Mouse (Mus musculus) neural tube, embryonic 15.5 days (tissue): ENCODE measurements around the gene Dusp22. TPM values are rescaled to one million over a fixed set of nuclear protein-coding genes. Genes with fewer than 3 reads are reported as not detected.
A peak's percentile ranks its signal among the peaks of the same experiment; 100 is the strongest.

Experiments used
- ATAC-seq: fragments of 200-750 bp; cut with Nextera tagmentation; 2 replicates; pipeline ENCODE4 v1.8.0; 2017; ENCODE audit warnings: mild to moderate bottlenecking, moderate TSS enrichment, moderate library complexity; ENCODE audit not compliant: low FRiP score
- H3K27ac ChIP-seq: fragments of 300-500 bp; sonication (generic); replicated peaks from 2 replicates; pipeline ENCODE4 v1.5.1; 2015; ENCODE audit warnings: mild to moderate bottlenecking, inconsistent platforms
- H3K27me3 ChIP-seq: fragments of 300-500 bp; sonication (generic); replicated peaks from 2 replicates; pipeline ENCODE4 v1.6.1; 2015; ENCODE audit warnings: inconsistent platforms
- H3K36me3 ChIP-seq: fragments of 300-500 bp; sonication (generic); 2 replicates; pipeline ENCODE4 v1.6.1; 2015; ENCODE audit warnings: inconsistent platforms
- H3K4me1 ChIP-seq: fragments of 300-500 bp; sonication (generic); 2 replicates; pipeline ENCODE4 v1.6.1; 2015; ENCODE audit warnings: inconsistent platforms
- H3K4me2 ChIP-seq: fragments of 300-500 bp; sonication (generic); 2 replicates; pipeline ENCODE4 v1.6.1; 2015; ENCODE audit warnings: inconsistent platforms, mild to moderate bottlenecking, moderate library complexity
- H3K4me3 ChIP-seq: fragments of 300-500 bp; sonication (generic); replicated peaks from 2 replicates; pipeline ENCODE4 v1.5.1; 2015; ENCODE audit warnings: mild to moderate bottlenecking, inconsistent platforms
- H3K9ac ChIP-seq: fragments of 300-500 bp; sonication (generic); replicated peaks from 2 replicates; pipeline ENCODE4 v1.6.1; 2015; ENCODE audit warnings: mild to moderate bottlenecking, inconsistent platforms
- H3K9me3 ChIP-seq: fragments of 300-500 bp; sonication (generic); replicated peaks from 2 replicates; pipeline ENCODE4 v1.6.1; 2016; ENCODE audit warnings: inconsistent platforms
- WGBS: fragments of 180-500 bp; shearing (Covaris S2); methylation state at CpG from one replicate; pipeline ENCODE4 v1.1.7; 2015; ENCODE audit warnings: mixed read lengths; 5-methylcytosine and 5-hydroxymethylcytosine counted together
- polyA plus RNA-seq: library from polyadenylated mRNA; unstranded; fragments of >200 nt; fragmentation: Nextera tagmentation; extraction: Ambion mirVana; gene quantifications from 2 replicates; pipeline ENCODE4 v1.2.1, GENCODE M21; 2015

The Dusp22 gene
- polyA plus RNA-seq, 1 experiment from 2014 or later = 35.6 TPM

DNA sequence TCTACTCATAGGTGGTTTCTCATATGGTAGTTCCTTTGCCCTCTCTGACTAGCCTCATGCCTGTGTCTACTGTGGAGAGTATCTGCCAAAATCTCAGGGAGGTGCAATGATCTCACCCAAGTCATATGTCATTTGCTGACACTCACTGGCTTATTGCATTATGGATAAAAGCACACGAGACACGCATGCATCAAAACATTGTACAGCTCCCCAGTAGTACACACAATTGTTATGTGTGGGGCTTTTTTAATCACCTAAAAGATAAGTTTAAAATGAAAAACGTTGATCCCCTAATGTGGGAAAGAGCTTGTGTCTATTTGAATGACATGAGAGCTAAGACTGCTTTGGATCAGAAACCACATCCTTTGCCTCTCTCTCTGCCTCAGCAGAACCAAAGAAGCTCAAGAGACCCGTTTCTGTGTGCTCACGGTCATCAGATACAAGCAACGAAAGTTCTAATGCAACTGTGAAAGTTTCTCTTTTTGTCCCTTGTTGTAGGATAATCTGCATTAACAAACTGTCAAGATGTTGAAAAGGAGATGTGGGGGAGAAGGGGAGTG is 82.7 kb downstream of the Dusp22 start:
- H3K4me2 ChIP-seq = no peak overlapping the region
- H3K27me3 ChIP-seq = peaks cover 5% of the 10 kb centered on the region; the same call in 1 of the 2 replicates
- no peak for ATAC-seq
- H3K9ac ChIP-seq = no peak overlapping the region
- no peak overlapping the region for H3K27ac ChIP-seq
- 75% methylated on average over 6 of the region's 6 CpGs for WGBS
- no peaks in the 10 kb centered on the region for H3K4me1 ChIP-seq
- no peak overlapping the region for H3K4me3 ChIP-seq
- no peaks in the 10 kb centered on the region for H3K9me3 ChIP-seq
- no peaks in the 10 kb centered on the region for H3K36me3 ChIP-seq

DNA sequence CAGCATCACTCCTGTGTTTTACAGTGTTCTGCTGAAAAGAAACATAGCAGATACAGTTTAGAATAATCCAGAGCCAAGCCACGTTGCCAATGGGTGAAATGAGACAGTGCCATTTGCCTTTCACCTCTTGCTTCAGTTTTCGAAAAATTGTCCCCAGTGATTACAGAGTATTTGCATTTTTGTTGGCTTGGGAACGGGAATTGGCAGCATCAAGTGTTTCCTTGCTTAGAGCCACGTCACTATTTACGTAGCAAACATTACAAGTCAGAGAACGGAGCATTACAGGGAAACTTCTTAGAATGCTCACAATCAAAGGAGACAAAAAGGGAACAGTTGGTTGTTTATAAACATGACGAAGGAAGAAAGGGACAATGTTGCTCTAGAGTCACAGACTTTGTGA is 85.3 kb downstream of the Dusp22 start:
- Histone ChIP-seq H3K4me2 (no peak overlapping the region), H3K9ac (no peak overlapping the region), H3K4me1 (peaks cover 16% of the 10 kb centered on the region), H3K36me3 (no peaks in the 10 kb centered on the region), H3K27ac (no peak overlapping the region), H3K27me3 (peaks cover 31% of the 10 kb centered on the region), H3K9me3 (no peaks in the 10 kb centered on the region), H3K4me3 (no peak overlapping the region)
- WGBS = 77% methylated on average over 7 of the region's 7 CpGs
- ATAC-seq = no peak

DNA sequence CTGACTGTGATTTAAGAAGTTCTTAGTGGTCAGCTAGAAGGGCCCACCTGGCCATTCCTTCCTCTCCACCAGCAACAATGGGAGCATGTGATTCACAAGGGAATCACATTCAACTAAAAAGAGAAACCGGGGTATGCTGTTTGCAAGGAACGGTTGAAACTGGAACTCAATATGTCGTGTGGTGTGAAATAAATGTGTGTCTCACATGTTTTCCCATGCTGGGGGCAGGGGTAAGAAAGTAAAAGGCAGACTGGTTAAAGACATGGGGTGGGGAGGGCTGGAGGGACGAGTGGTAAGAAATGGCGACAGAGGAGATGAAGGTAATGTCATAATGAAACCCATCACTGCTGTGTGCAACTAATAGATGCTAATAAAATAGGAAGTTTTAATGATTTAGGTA is 87.3 kb downstream of the Dusp22 start:
- Histone ChIP-seq H3K9me3 (no peaks in the 10 kb centered on the region), H3K27me3 (peaks cover 51% of the 10 kb centered on the region), H3K9ac (no peak overlapping the region), H3K27ac (no peak overlapping the region), H3K4me1 (peaks cover 24% of the 10 kb centered on the region), H3K4me2 (no peak overlapping the region), H3K36me3 (no peaks in the 10 kb centered on the region), H3K4me3 (no peak overlapping the region)
- ATAC-seq = no peak
- 85% methylated on average over 5 of the region's 5 CpGs for WGBS

DNA sequence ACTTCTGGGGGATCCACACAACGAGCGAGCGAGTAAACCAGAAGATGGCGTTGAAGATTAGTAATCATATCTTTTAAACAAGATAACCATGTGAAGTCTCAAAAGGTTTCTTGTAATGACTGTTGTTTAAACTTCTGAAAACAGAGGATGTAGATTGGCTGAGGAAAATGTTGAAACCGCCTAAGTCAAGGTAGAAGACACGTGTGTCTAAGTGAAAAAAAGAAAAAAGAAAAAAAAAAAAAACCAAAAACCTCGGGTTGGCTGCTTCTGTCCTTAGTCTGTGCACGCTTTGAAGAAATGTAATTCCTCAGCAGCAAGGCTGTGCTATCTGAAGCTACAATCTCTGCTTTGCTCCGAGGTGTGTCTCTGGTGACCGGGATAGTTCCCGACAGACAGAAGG is 87.7 kb downstream of the Dusp22 start:
- H3K27ac ChIP-seq = no peak overlapping the region
- H3K4me1 ChIP-seq = peaks cover 24% of the 10 kb centered on the region
- H3K4me2 ChIP-seq = no peak overlapping the region
- 78% methylated on average over 11 of the region's 11 CpGs for WGBS
- peaks cover 54% of the 10 kb centered on the region for H3K27me3 ChIP-seq
- H3K9me3 ChIP-seq = no peaks in the 10 kb centered on the region
- ATAC-seq = no peak
- no peak overlapping the region for H3K4me3 ChIP-seq
- no peak overlapping the region for H3K9ac ChIP-seq
- H3K36me3 ChIP-seq = no peaks in the 10 kb centered on the region

DNA sequence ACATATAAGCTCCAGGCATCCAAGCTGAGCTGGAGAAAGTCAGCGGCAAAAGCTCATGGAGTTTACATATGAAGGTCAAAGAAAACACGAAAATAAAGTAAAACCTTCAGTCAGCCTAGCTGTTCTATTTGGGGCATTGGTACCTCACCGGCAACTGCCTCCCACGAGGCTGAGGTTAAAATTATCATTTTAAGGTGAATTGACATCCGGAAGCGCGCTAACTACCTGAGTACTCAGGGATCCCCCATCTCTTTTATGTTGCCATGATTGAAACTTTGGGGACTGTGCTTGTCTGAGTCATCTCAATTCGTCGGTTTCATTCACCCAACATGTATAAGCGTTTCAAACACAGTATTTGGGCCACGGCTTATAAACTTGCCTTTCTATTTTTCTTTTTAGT is 88.5 kb downstream of the Dusp22 start:
- H3K9me3 ChIP-seq = no peaks in the 10 kb centered on the region
- H3K4me3 ChIP-seq = no peak overlapping the region
- H3K4me2 ChIP-seq = no peak overlapping the region
- no peak overlapping the region for H3K27ac ChIP-seq
- peaks cover 59% of the 10 kb centered on the region for H3K27me3 ChIP-seq
- no peak for ATAC-seq
- H3K4me1 ChIP-seq = peaks cover 24% of the 10 kb centered on the region
- no peaks in the 10 kb centered on the region for H3K36me3 ChIP-seq
- WGBS = 56% methylated on average over 11 of the region's 11 CpGs
- H3K9ac ChIP-seq = no peak overlapping the region

DNA sequence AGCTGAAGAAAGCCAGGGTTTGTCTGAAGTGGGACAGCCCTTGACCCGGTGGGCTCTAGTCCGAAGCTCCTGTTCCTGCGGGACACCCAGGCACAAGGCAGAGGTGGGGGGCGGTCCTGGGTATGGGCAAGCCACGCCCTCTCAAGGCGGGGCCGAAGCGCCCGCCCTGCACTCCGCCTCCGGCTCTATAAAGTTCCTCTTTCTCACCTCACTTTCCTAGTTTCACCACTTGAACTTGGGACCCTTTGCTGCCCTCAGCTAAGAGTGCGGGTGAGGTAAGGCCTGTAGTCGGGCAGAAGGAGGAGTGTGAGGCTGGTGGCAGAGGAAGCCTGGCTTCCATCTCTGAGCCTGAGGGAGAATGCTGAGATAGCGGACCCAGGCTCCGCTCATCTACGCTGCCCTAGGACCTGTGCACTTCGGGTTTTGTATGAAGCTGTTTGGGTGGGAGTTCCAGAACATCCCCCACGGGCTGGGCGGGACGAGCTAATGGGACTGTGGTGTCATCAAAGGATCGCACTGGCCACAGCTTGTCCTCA is 89.3 kb downstream of the Dusp22 start, which contains the start of gene Irf4:
Gene Irf4 (plus strand): TSS at position 206 of the 536 bp plus-strand sequence.
- Histone ChIP-seq H3K27ac (no peak within 1 kb of the TSS), H3K27me3 (peaks cover 59% of the 10 kb centered on the region), H3K36me3 (no peaks in the 10 kb centered on the region), H3K4me2 (peak within 1 kb of the TSS; percentile 80), H3K9me3 (no peaks in the 10 kb centered on the region), H3K4me3 (peak within 1 kb of the TSS; percentile 39), H3K9ac (no peak within 1 kb of the TSS), H3K4me1 (peaks cover 24% of the 10 kb centered on the region)
- WGBS = 0% methylated on average over 21 of the region's 21 CpGs
- ATAC-seq = peak; percentile 42; the same call in 1 of the 2 replicates

DNA sequence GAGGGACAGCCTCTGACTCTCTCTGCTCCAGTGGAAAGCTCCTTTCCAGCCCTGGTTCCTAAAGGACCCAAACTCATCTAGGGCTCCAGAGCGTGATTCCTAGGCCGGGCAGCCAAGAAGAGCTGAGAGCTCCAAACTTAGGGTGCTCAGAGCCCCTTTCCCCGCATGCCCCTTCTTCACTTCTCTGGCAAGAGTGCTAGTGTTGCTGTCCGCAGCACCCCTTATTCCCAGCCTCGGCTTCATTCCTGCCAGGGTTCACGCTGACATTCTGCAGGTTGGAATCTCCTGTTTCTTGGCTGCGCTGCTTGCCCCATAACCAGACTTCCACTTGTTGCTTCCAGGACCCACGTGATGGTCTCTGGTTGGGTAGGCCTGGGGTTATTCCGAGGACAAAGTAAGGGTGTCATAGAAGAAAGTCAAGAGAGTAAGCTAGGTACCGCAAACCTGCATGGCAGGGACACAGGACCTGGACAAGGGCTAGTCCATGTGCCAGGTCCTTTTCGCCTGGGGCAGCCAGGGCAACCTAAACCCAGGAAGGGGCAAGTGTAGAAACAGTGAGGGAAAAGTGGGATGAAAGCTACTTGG is 89.8 kb downstream of the Dusp22 start:
- Histone ChIP-seq H3K9ac (no peak overlapping the region), H3K4me3 (peak overlapping the region; percentile 39), H3K4me2 (peak overlapping the region; percentile 80), H3K27ac (no peak overlapping the region), H3K4me1 (peaks cover 24% of the 10 kb centered on the region), H3K36me3 (no peaks in the 10 kb centered on the region), H3K27me3 (peaks cover 59% of the 10 kb centered on the region), H3K9me3 (no peaks in the 10 kb centered on the region)
- ATAC-seq = peak; percentile 18; the same call in 1 of the 2 replicates
- 4% methylated on average over 11 of the region's 11 CpGs for WGBS

DNA sequence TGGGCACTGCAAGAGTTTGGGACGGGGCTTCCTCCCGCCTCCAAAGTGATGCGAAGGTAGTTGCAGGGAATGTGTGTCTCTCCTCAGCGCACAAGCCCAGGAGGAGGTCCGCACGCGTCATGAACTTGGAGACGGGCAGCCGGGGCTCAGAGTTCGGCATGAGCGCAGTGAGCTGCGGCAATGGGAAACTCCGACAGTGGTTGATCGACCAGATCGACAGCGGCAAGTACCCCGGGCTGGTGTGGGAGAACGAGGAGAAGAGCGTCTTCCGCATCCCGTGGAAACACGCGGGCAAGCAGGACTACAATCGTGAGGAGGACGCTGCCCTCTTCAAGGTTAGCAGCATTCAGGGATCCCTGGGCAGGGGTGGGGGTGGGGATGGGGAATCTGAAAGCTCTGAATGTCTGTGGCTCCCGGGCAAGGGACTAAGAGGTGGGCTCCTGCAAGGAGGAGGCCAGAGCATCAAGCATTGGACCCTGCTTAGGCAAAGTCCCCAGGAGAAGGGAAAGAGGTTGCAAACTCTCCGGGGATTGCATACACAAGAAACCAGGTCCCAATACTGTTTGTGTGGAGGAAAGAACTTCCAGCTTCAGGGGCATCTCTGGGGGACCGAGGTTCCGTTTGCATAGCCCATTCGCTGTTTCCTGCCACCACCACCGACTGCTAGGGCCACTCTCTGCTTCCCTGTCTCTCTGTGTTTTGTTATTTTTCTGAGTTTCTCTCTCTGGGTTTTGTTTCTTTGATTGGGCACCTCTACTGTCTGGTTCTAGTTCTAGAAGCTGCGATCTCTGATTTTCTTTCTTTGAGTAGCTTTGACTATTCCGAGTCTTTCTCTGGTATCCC is 90.9 kb downstream of the Dusp22 start:
- peak overlapping the region; percentile 39 for H3K4me3 ChIP-seq
- H3K27ac ChIP-seq = no peak overlapping the region
- 2% methylated on average over 33 of the region's 33 CpGs for WGBS
- H3K27me3 ChIP-seq = peaks cover 59% of the 10 kb centered on the region
- H3K9me3 ChIP-seq = no peaks in the 10 kb centered on the region
- peaks cover 24% of the 10 kb centered on the region for H3K4me1 ChIP-seq
- no peak overlapping the region; the same call in 1 of the 2 replicates for H3K9ac ChIP-seq
- ATAC-seq = peak; percentile 53; the same call in 1 of the 2 replicates
- no peaks in the 10 kb centered on the region for H3K36me3 ChIP-seq
- H3K4me2 ChIP-seq = peak overlapping the region; percentile 80

DNA sequence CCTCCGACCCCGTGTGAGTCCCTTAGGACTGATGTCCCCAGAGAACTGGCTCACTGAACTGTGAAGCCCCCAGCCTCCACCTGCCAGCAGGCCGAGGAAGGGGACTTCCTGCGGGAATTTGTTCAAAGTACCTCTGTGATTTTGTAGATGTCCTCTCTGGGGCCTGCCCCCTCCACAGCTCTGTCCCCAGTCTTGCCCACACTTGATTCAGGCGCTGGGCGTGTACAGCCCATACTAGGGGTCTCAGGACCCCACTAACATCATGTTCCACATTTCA is 91.4 kb downstream of the Dusp22 start:
- Histone ChIP-seq H3K27me3 (peaks cover 59% of the 10 kb centered on the region), H3K36me3 (no peaks in the 10 kb centered on the region), H3K4me1 (peaks cover 24% of the 10 kb centered on the region), H3K4me3 (no peak overlapping the region), H3K4me2 (no peak overlapping the region), H3K27ac (no peak overlapping the region), H3K9ac (no peak overlapping the region), H3K9me3 (no peaks in the 10 kb centered on the region)
- 33% methylated on average over 6 of the region's 6 CpGs for WGBS
- no peak for ATAC-seq

DNA sequence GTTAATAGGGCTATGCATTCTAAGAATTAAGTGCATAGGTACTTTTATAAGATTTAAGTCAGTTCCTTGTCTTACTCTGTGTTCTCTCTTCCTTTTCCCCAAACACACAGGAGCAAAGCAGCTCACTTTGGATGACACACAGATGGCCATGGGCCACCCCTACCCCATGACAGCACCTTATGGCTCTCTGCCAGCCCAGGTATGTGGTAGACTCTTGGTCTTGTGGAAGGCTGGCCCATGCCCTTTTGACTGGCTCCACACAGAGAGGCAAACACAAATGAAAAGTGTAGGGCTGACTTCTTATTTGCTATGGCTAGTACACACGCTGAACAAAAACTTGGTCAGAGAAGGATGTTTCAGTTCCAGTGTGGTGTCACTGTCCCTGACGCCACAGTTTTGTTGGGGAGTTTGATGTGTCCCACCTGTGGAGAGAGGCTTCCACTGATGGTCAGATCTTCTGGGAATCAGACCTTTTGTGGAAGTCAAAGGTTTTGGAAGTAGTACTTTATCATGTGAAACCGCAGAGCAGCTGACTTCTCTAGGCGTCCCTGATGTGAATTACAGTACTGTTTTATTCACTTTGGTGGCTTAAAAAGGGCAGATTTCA is 92.9 kb downstream of the Dusp22 start:
- WGBS = 87% methylated on average over 4 of the region's 4 CpGs
- H3K4me1 ChIP-seq = peaks cover 24% of the 10 kb centered on the region
- no peak for ATAC-seq
- H3K27ac ChIP-seq = no peak overlapping the region
- H3K36me3 ChIP-seq = no peaks in the 10 kb centered on the region
- no peak overlapping the region for H3K9ac ChIP-seq
- peaks cover 52% of the 10 kb centered on the region for H3K27me3 ChIP-seq
- no peak overlapping the region for H3K4me3 ChIP-seq
- H3K4me2 ChIP-seq = no peak overlapping the region
- H3K9me3 ChIP-seq = no peaks in the 10 kb centered on the region

DNA sequence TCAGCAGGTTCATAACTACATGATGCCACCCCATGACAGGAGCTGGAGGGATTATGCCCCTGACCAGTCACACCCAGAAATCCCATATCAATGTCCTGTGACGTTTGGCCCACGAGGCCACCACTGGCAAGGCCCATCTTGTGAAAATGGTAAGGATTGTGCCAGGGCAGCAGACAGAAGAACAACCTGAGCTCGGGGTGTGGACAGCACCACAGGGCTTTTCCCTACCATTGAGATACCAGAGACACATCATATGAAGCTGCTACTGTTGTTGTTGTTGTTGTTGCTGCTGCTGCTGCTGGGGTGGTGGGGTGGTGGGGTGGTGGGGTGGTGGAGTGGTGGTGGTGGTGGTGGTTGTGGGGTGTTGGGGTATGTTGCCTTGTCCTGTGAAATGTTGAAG is 93.6 kb downstream of the Dusp22 start:
- peaks cover 44% of the 10 kb centered on the region for H3K27me3 ChIP-seq
- H3K9me3 ChIP-seq = no peaks in the 10 kb centered on the region
- H3K36me3 ChIP-seq = no peaks in the 10 kb centered on the region
- no peak overlapping the region for H3K9ac ChIP-seq
- no peak overlapping the region for H3K27ac ChIP-seq
- H3K4me1 ChIP-seq = peaks cover 24% of the 10 kb centered on the region
- no peak overlapping the region for H3K4me3 ChIP-seq
- no peak for ATAC-seq
- no peak overlapping the region for H3K4me2 ChIP-seq
- WGBS = 95% methylated on average over 3 of the region's 3 CpGs
